Mouse (Mus musculus): Measurements from ENCODE around the gene Pecam1. TPM values are rescaled to one million over a fixed set of nuclear protein-coding genes. Genes with fewer than 3 reads are reported as not detected.
A peak's percentile ranks its signal among the peaks of the same experiment; 100 is the strongest.

Gene Pecam1
- polyA plus RNA-seq, 1 experiment from 2014 or later = 44.3 TPM

- DNase-seq (ENCODE audit: low spot score) (no peak), ATAC-seq (replicated peaks; ENCODE audit: low FRiP score, low TSS enrichment, low read depth) (no peak)
- H3K27ac ChIP-seq (ENCODE audit: low read depth) = no peak overlapping the region
- WGBS = 78% methylated on average over 6 of the region's 6 CpGs
- H3K9ac ChIP-seq (ENCODE audit: low read length) = no peak overlapping the region
- no peak overlapping the region for H3K4me2 ChIP-seq (ENCODE audit: low read length)
- 0 out of 2 replicates have a peak, but pooled peaks cover 4% of the 10 kb centered on the region for H3K9me3 ChIP-seq (ENCODE audit: control insufficient read depth, low read length)
- H3K4me1 ChIP-seq (replicated peaks; ENCODE audit: control insufficient read depth, insufficient read depth, low read length) = peaks cover 9% of the 10 kb centered on the region; the same call in 1 of the 2 replicates
- no peaks in the 10 kb centered on the region for H3K27me3 ChIP-seq (replicated peaks; ENCODE audit: control insufficient read depth, insufficient read depth, low read length)
- no peaks in the 10 kb centered on the region for H3K36me3 ChIP-seq (ENCODE audit: control insufficient read depth, insufficient read depth, low read length)
- no peak overlapping the region for H3K4me3 ChIP-seq (ENCODE audit: low read depth, low read length)
These were observed 143.1 kb downstream of the Pecam1 start for GRCm38 (mm10) chr11:106607316-106607715.

- DNase-seq (ENCODE audit: low spot score) = no peak
- Histone ChIP-seq H3K4me2 (ENCODE audit: low read length) (no peak overlapping the region), H3K4me1 (replicated peaks; ENCODE audit: control insufficient read depth, insufficient read depth, low read length) (no peaks in the 10 kb centered on the region), H3K9me3 (ENCODE audit: control insufficient read depth, low read length) (0 out of 2 replicates have a peak, but pooled peaks cover 4% of the 10 kb centered on the region), H3K9ac (ENCODE audit: low read length) (no peak overlapping the region), H3K27me3 (replicated peaks; ENCODE audit: control insufficient read depth, insufficient read depth, low read length) (no peaks in the 10 kb centered on the region), H3K36me3 (ENCODE audit: control insufficient read depth, insufficient read depth, low read length) (no peaks in the 10 kb centered on the region), H3K4me3 (ENCODE audit: low read depth, low read length) (no peak overlapping the region), H3K27ac (ENCODE audit: low read depth) (no peak overlapping the region)
- WGBS = 49% methylated on average over 5 of the region's 5 CpGs
- no peak for ATAC-seq (replicated peaks; ENCODE audit: low FRiP score, low TSS enrichment, low read depth)
These were observed 144.4 kb downstream of the Pecam1 start for GRCm38 (mm10) chr11:106606042-106606441.

Small RNA genes lying within 50 kb of the gene (microRNA-seq; reads per million reads assigned to microRNA genes)
- gene Gm25994 = not detected
- 5.0 reads per million, percentile 33 among the genes with 10 or more reads in this experiment for gene Mir3064

Other genes starting within 250 kb of the Pecam1 start
- 8.9 and 11.6 TPM in 2 replicates for gene Tex2, start 137.2 kb downstream of the Pecam1 start, polyA plus RNA-seq (2014; fragmentation: Nextera tagmentation; extraction: Ambion mirVana)
- 1.6 and 2.1 TPM in 2 replicates for gene Milr1, start 598 bp upstream of the Pecam1 start, polyA plus RNA-seq (2014; fragmentation: Nextera tagmentation; extraction: Ambion mirVana)
- 11.5 and 13.5 TPM in 2 replicates for gene Polg2, start 28.9 kb upstream of the Pecam1 start, polyA plus RNA-seq (2014; fragmentation: Nextera tagmentation; extraction: Ambion mirVana)
- gene Ddx5, start 38.6 kb upstream of the Pecam1 start, polyA plus RNA-seq (2014; fragmentation: Nextera tagmentation; extraction: Ambion mirVana) = 340 and 353 TPM in 2 replicates
- 19.3 and 19.4 TPM in 2 replicates for gene Cep95, start 38.6 kb upstream of the Pecam1 start, polyA plus RNA-seq (2014; fragmentation: Nextera tagmentation; extraction: Ambion mirVana)
- gene Smurf2, start 170.1 kb upstream of the Pecam1 start, polyA plus RNA-seq (2014; fragmentation: Nextera tagmentation; extraction: Ambion mirVana) = 17.1 and 19.2 TPM in 2 replicates
- 416 and 452 TPM in 2 replicates for gene Kpna2, start 248.9 kb upstream of the Pecam1 start, polyA plus RNA-seq (2014; fragmentation: Nextera tagmentation; extraction: Ambion mirVana)

Measured in intestine, embryonic 14.5 days (tissue).